Mouse (Mus musculus) cerebellum, adult 18-20 months (tissue): ENCODE results near the gene Scgb1a1.

Source experiments
- DNase-seq, 2 experiments: peaks; one replicate each; pipeline ENCODE4 v3.0.0; 2021

The Scgb1a1 gene

GRCm38 (mm10) chr19:9040649-9041048 is 47.1 kb downstream of the Scgb1a1 start:
- no peak for DNase-seq

- DNase-seq: no peak
These were observed 47.8 kb downstream of the Scgb1a1 start for GRCm38 (mm10) chr19:9039928-9040327.

GRCm38 (mm10) chr19:9039266-9039665 is 48.5 kb downstream of the Scgb1a1 start:
- DNase-seq: no peak

GRCm38 (mm10) chr19:9038136-9038535 is 49.6 kb downstream of the Scgb1a1 start:
- no peak for DNase-seq

- DNase-seq: no peak
These were observed 52.7 kb downstream of the Scgb1a1 start for GRCm38 (mm10) chr19:9035101-9035500.

- no peak for DNase-seq
These were observed 53.3 kb downstream of the Scgb1a1 start for GRCm38 (mm10) chr19:9034480-9034879.
